Mouse (Mus musculus) embryonic fibroblast, embryonic 13.5 days (primary cell): ENCODE data around the gene Nelfcd.

Experiments
- CTCF ChIP-seq: IDR thresholded peaks from 2 replicates; pipeline ENCODE4 v1.5.1; 2011; ENCODE audit warnings: mild to moderate bottlenecking, control low read depth, low read length, moderate library complexity, borderline replicate concordance; ENCODE audit not compliant: insufficient read depth
- POLR2A ChIP-seq: IDR thresholded peaks from 2 replicates; pipeline ENCODE4 v1.6.1; 2011; ENCODE audit warnings: low read depth, mild to moderate bottlenecking, control low read depth, low read length, moderate library complexity

DNA sequence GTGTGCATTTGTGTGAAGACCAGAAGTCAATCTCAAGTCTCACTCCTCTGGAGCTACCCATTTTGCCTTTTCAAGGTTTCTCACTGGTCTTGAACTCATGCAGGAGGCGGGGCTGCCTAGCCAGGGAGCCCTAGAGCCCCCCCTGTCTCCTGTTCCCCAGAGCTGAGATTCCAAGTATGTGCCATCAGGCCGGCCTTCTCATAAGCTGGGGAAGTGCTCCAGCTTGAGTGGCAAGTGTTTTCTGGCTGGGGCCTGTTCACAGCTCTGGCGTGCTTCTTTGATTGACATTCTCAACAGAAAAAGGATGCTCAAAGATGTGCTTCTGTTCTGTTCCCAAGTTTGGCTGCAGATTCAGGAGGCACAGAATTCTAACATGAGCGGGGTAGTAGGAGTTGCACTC, 15.2 kb upstream of the Nelfcd start:
- TF ChIP-seq CTCF, result no peak
- no peak for TF ChIP-seq POLR2A
